Mouse (Mus musculus): ENCODE measurements around the gene Cyp2c68. TPM values are rescaled to one million over a fixed set of nuclear protein-coding genes. Genes with fewer than 3 reads are reported as not detected.

Gene Cyp2c68
- polyA plus RNA-seq, 1 experiment from 2014 or later: not detected

Other genes with a start within 250 kb of the Cyp2c68 start
- gene Cyp2c39, start 230.2 kb downstream of the Cyp2c68 start, polyA plus RNA-seq (2016; fragmentation: Nextera tagmentation; extraction: Ambion mirVana): not detected in 2 replicates
- not detected in 2 replicates for gene Cyp2c67, start 92.0 kb downstream of the Cyp2c68 start, polyA plus RNA-seq (2016; fragmentation: Nextera tagmentation; extraction: Ambion mirVana)
- gene Cyp2c40, start 71.8 kb upstream of the Cyp2c68 start, polyA plus RNA-seq (2016; fragmentation: Nextera tagmentation; extraction: Ambion mirVana): not detected in 2 replicates
- gene Cyp2c69, start 145.7 kb upstream of the Cyp2c68 start, polyA plus RNA-seq (2016; fragmentation: Nextera tagmentation; extraction: Ambion mirVana): not detected in 2 replicates

Measured in limb, embryonic 12.5 days (tissue).